Mouse (Mus musculus) intestine, embryonic 14.5 days (tissue): ENCODE data around the gene Robo2. TPM values are rescaled to one million over a fixed set of nuclear protein-coding genes. Genes with fewer than 3 reads are reported as not detected.

Source experiments
- ATAC-seq: fragments of 200-750 bp; cut with Nextera tagmentation; replicated peaks from 2 replicates; pipeline ENCODE4 v1.8.0; 2017; ENCODE audit warnings: low read depth, moderate number of reproducible peaks, moderate TSS enrichment, moderate library complexity; ENCODE audit not compliant: low FRiP score, low TSS enrichment
- DNase-seq: peaks from one replicate; pipeline ENCODE4 v3.0.0-alpha.2; 2018; ENCODE audit warnings: low spot score
- H3K27ac ChIP-seq: fragments of 300-500 bp; sonication (generic); 2 replicates; pipeline ENCODE4 v1.5.1; 2014; ENCODE audit warnings: low read depth, mild to moderate bottlenecking, control low read depth
- H3K27me3 ChIP-seq: fragments of 300-500 bp; sonication (generic); replicated peaks from 2 replicates; pipeline ENCODE4 v1.6.1; 2014; ENCODE audit warnings: low read length, control low read depth; ENCODE audit not compliant: control insufficient read depth, insufficient read depth
- H3K36me3 ChIP-seq: fragments of 300-500 bp; sonication (generic); 2 replicates; pipeline ENCODE4 v1.6.1; 2014; ENCODE audit warnings: low read length, control low read depth; ENCODE audit not compliant: control insufficient read depth, insufficient read depth
- H3K4me1 ChIP-seq: fragments of 300-500 bp; sonication (generic); replicated peaks from 2 replicates; pipeline ENCODE4 v1.6.1; 2014; ENCODE audit warnings: low read length, control low read depth, mixed read lengths; ENCODE audit not compliant: control insufficient read depth, insufficient read depth
- H3K4me2 ChIP-seq: fragments of 300-500 bp; sonication (generic); 2 replicates; pipeline ENCODE4 v1.6.1; 2014; ENCODE audit warnings: low read length
- H3K4me3 ChIP-seq: fragments of 300-500 bp; sonication (generic); 2 replicates; pipeline ENCODE4 v1.5.1; 2014; ENCODE audit warnings: low read depth, low read length, control low read depth, mixed read lengths
- H3K9ac ChIP-seq: fragments of 300-500 bp; sonication (generic); 2 replicates; pipeline ENCODE4 v1.6.1; 2014; ENCODE audit warnings: mild to moderate bottlenecking, low read length
- H3K9me3 ChIP-seq: fragments of 300-500 bp; sonication (generic); 2 replicates; pipeline ENCODE4 v1.6.1; 2016; ENCODE audit warnings: low read length, control low read depth; ENCODE audit not compliant: control insufficient read depth
- WGBS: fragments of 180-500 bp; shearing (Covaris S2); extraction: QIAGEN DNeasy Blood & Tissue Kit; methylation state at CpG from one replicate; pipeline ENCODE4 v1.1.7; 2014; 5-methylcytosine and 5-hydroxymethylcytosine counted together
- polyA plus RNA-seq: library from polyadenylated mRNA; unstranded; fragments of >200 nt; fragmentation: Nextera tagmentation; extraction: Ambion mirVana; gene quantifications from 2 replicates; pipeline ENCODE4 v1.2.1, GENCODE M21; 2014

Gene Robo2
- polyA plus RNA-seq, 1 experiment from 2014 or later, result 35.7 TPM

GRCm38 (mm10) chr16:74216879-74217415 is 194.7 kb downstream of the Robo2 start:
- Histone ChIP-seq H3K27ac (no peak overlapping the region), H3K4me1 (no peaks in the 10 kb centered on the region), H3K27me3 (no peaks in the 10 kb centered on the region), H3K9me3 (no peaks in the 10 kb centered on the region), H3K4me3 (no peak overlapping the region), H3K9ac (no peak overlapping the region), H3K4me2 (no peak overlapping the region), H3K36me3 (no peaks in the 10 kb centered on the region)
- DNase-seq (no peak), ATAC-seq (no peak)
- WGBS, result 42% methylated on average over 1 of the region's 1 CpGs

- no peak overlapping the region for H3K27ac ChIP-seq
- H3K9me3 ChIP-seq, result no peaks in the 10 kb centered on the region
- DNase-seq, result no peak
- 91% methylated on average over 13 of the region's 13 CpGs for WGBS
- no peak overlapping the region for H3K9ac ChIP-seq
- no peaks in the 10 kb centered on the region for H3K4me1 ChIP-seq
- no peaks in the 10 kb centered on the region for H3K36me3 ChIP-seq
- H3K27me3 ChIP-seq, result no peaks in the 10 kb centered on the region
- H3K4me2 ChIP-seq, result no peak overlapping the region
- no peak for ATAC-seq
- H3K4me3 ChIP-seq, result no peak overlapping the region
Observed at GRCm38 (mm10) chr16:74215791-74216190, 195.8 kb downstream of the Robo2 start.

GRCm38 (mm10) chr16:74200705-74201104 is 210.9 kb downstream of the Robo2 start:
- 80% methylated on average over 5 of the region's 5 CpGs for WGBS
- no peaks in the 10 kb centered on the region for H3K4me1 ChIP-seq
- H3K27me3 ChIP-seq, result no peaks in the 10 kb centered on the region
- no peak for DNase-seq
- H3K4me3 ChIP-seq, result no peak overlapping the region
- no peak overlapping the region for H3K27ac ChIP-seq
- no peak overlapping the region for H3K4me2 ChIP-seq
- H3K36me3 ChIP-seq, result no peaks in the 10 kb centered on the region
- H3K9me3 ChIP-seq, result no peaks in the 10 kb centered on the region
- no peak for ATAC-seq
- no peak overlapping the region for H3K9ac ChIP-seq

- ATAC-seq, result no peak
- WGBS, result 91% methylated on average over 1 of the region's 1 CpGs
- DNase-seq, result no peak
Observed at GRCm38 (mm10) chr16:74200024-74200703, 211.5 kb downstream of the Robo2 start.

GRCm38 (mm10) chr16:74192979-74193554 is 218.6 kb downstream of the Robo2 start:
- no peak overlapping the region for H3K9ac ChIP-seq
- H3K4me1 ChIP-seq, result no peaks in the 10 kb centered on the region
- no peak overlapping the region for H3K27ac ChIP-seq
- no peaks in the 10 kb centered on the region for H3K9me3 ChIP-seq
- H3K4me3 ChIP-seq, result no peak overlapping the region
- 87% methylated on average over 8 of the region's 8 CpGs for WGBS
- H3K4me2 ChIP-seq, result no peak overlapping the region
- H3K27me3 ChIP-seq, result no peaks in the 10 kb centered on the region
- no peak for DNase-seq
- ATAC-seq, result no peak
- no peaks in the 10 kb centered on the region for H3K36me3 ChIP-seq

More at GRCm38 (mm10) chr16:74200024-74200703, 211.5 kb downstream of the Robo2 start:
- Histone ChIP-seq H3K9me3 (no peaks in the 10 kb centered on the region), H3K9ac (no peak overlapping the region), H3K27ac (no peak overlapping the region), H3K4me2 (no peak overlapping the region), H3K27me3 (no peaks in the 10 kb centered on the region), H3K36me3 (no peaks in the 10 kb centered on the region), H3K4me3 (no peak overlapping the region), H3K4me1 (no peaks in the 10 kb centered on the region)

GRCm38 (mm10) chr16:74191621-74192020 is 220.0 kb downstream of the Robo2 start:
- H3K4me2 ChIP-seq, result no peak overlapping the region
- H3K4me1 ChIP-seq, result no peaks in the 10 kb centered on the region
- no peak overlapping the region for H3K27ac ChIP-seq
- H3K9me3 ChIP-seq, result no peaks in the 10 kb centered on the region
- ATAC-seq, result no peak
- no peaks in the 10 kb centered on the region for H3K36me3 ChIP-seq
- no peak overlapping the region for H3K9ac ChIP-seq
- DNase-seq, result no peak
- H3K27me3 ChIP-seq, result no peaks in the 10 kb centered on the region
- 92% methylated on average over 2 of the region's 2 CpGs for WGBS
- H3K4me3 ChIP-seq, result no peak overlapping the region

- no peak for ATAC-seq
- no peak for DNase-seq
- no peak overlapping the region for H3K9ac ChIP-seq
- no peak overlapping the region for H3K27ac ChIP-seq
- H3K27me3 ChIP-seq, result no peaks in the 10 kb centered on the region
- 62% methylated on average over 3 of the region's 3 CpGs for WGBS
- no peak overlapping the region for H3K4me2 ChIP-seq
- no peaks in the 10 kb centered on the region for H3K9me3 ChIP-seq
- H3K4me3 ChIP-seq, result no peak overlapping the region
- no peaks in the 10 kb centered on the region for H3K36me3 ChIP-seq
- H3K4me1 ChIP-seq, result no peaks in the 10 kb centered on the region
Observed at GRCm38 (mm10) chr16:74182509-74183113, 229.0 kb downstream of the Robo2 start.

GRCm38 (mm10) chr16:74172673-74173072 is 239.0 kb downstream of the Robo2 start:
- Histone ChIP-seq H3K4me3 (no peak overlapping the region), H3K9ac (no peak overlapping the region), H3K36me3 (no peaks in the 10 kb centered on the region), H3K4me1 (no peaks in the 10 kb centered on the region), H3K27ac (no peak overlapping the region), H3K27me3 (no peaks in the 10 kb centered on the region), H3K9me3 (no peaks in the 10 kb centered on the region), H3K4me2 (no peak overlapping the region)
- DNase-seq (no peak), ATAC-seq (no peak)
- 82% methylated on average over 3 of the region's 3 CpGs for WGBS
